Mouse (Mus musculus) monocyte, adult 5-6 weeks (primary cell): ENCODE measurements around the gene Gm42372. TPM values are rescaled to one million over a fixed set of nuclear protein-coding genes. Genes with fewer than 3 reads are reported as not detected.

Experiments used
- ATAC-seq: fragments of 153-309, 156-312 bp; replicated peaks from 2 replicates; pipeline ENCODE4 v1.8.0; 2017; ENCODE audit warnings: mild to moderate bottlenecking; ENCODE audit not compliant: low TSS enrichment, insufficient number of reproducible peaks, severe bottlenecking, poor library complexity, low FRiP score
- total RNA-seq: library from RNA; stranded (forward); fragments of 200-1000, 200-491, 200-594 nt; gene quantifications from 3 replicates; pipeline ENCODE4 v1.2.3, GENCODE M21; 2017

Gm42372 gene
- total RNA-seq, 1 experiment from 2014 or later, result 0.67 TPM

GRCm38 (mm10) chr7:17025896-17026622 is 43.2 kb downstream of the Gm42372 start:
- ATAC-seq, result no peak

DNA sequence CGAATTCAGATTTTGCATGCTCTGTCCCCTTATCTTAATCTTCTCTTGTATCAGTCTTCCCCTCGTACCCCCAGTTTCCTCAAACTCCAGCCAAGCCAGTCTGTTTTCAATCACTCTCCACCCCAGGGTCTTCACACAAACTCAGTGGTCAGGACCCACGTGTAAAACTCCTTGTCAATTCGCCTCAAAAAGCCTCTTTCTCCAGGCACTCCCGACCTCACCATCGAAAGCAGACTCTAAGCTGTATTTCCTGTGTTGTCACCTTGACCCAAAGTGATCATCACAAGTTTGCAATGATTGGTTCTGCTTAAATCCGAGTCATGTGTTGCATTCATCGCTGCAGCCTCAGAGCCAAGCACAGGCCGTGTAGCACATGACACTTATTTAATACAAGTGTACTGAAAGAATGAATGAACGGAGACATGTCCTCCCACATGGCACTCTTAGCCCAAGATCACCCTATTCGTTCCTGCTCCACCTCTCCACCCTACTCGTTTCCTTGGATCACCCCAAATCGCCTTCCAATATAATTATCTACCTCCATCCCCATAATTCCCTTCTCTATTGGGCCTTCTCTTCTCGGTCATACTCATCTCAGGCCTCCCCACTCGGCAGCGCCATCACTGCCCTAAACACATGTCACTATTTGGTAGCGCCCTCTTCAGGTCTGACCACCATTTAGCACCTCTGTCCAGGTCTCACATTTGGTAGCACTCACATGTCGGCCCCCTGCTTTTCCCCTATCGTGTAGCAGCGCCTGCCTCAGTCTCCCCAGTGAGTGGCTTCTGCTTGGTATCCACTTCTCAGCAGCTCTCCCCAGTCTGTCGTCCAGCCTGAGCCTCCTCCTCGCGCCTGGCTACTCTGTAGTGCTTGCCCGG is 44.1 kb downstream of the Gm42372 start:
- peak; percentile 23; the same call in 1 of the 2 replicates for ATAC-seq

DNA sequence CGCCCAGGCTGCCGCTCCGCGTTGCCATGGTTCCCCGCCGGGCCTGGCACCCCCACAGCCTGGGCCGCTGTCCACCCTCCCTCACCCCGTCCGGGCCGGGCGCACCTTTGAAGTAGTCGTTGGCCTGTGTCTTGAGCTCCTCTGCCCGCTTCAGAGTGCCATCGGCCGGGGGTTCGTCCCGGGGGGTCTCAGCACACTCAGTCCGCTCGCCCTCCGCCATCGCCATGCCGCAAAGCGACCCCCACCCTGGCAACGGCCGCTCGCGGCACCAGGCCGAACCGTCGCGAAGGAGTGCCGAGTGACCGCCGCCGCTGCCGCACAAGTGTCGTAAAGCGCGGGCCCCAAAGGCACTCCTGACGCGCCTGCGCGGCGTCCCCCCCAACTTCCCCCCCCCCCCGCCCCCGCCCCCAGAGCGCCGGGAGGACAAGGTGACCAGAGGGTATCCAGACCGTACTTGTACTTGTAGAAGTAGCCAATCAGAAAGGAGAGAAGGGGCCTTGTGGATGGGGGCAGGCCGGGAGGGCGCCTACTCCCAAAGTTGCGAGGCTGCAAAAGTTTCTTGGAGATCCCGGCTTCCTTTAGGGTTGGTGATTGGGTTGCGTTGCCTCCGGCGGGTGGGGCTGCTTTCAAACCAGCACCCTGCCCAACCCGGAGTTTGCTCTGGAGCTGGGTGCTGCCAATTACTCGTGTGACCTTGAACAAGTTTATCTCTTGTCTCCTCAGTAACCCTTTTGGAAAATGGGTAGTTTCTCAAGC is 44.9 kb downstream of the Gm42372 start, which contains the start of gene Ppp5c:
TSS of gene Ppp5c (minus strand) at position 337 of the 756 bp plus-strand sequence.
- no peak; the same call in none of the 2 replicates for ATAC-seq

- no peak for ATAC-seq
Measured at GRCm38 (mm10) chr7:17028923-17029322, 46.0 kb downstream of the Gm42372 start.

GRCm38 (mm10) chr7:17030239-17030638 is 47.4 kb downstream of the Gm42372 start:
- ATAC-seq, result no peak

Other genes starting within 250 kb of the Gm42372 start
- gene Ap2s1, start 244.7 kb upstream of the Gm42372 start, total RNA-seq, result 59.7 to 77.7 TPM (median 69.6 TPM) in 3 replicates
- gene Slc1a5, start 201.7 kb upstream of the Gm42372 start, total RNA-seq, result 40.9 to 71.2 TPM (median 56.6 TPM) in 3 replicates
- gene Strn4, start 167.2 kb upstream of the Gm42372 start, total RNA-seq, result 70.9 to 99.8 TPM (median 71.5 TPM) in 3 replicates
- gene Fkrp, start 166.4 kb upstream of the Gm42372 start, total RNA-seq, result 9.6 to 15.3 TPM (median 10.6 TPM) in 3 replicates
- 13.1 to 26.6 TPM (median 15.6 TPM) in 3 replicates for gene Prkd2, start 140.2 kb upstream of the Gm42372 start, total RNA-seq
- not detected in 3 replicates for gene Dact3, start 107.8 kb upstream of the Gm42372 start, total RNA-seq
- not detected in 3 replicates for gene Gng8, start 91.3 kb upstream of the Gm42372 start, total RNA-seq
- gene Ptgir, start 76.6 kb upstream of the Gm42372 start, total RNA-seq, result 9.8 to 15.4 TPM (median 14.0 TPM) in 3 replicates
- 169 to 298 TPM (median 195 TPM) in 3 replicates for gene Calm3, start 59.0 kb upstream of the Gm42372 start, total RNA-seq
- gene Pnmal2, start 38.4 kb upstream of the Gm42372 start, total RNA-seq, result 0.10 TPM in 1 of 3 replicates, not detected in the others
- not detected in 3 replicates for gene Pnmal1, start 23.4 kb upstream of the Gm42372 start, total RNA-seq
- 0.10 to 0.38 TPM in 2 of 3 replicates, not detected in the other for gene Ccdc8, start 9.6 kb downstream of the Gm42372 start, total RNA-seq
- 25.8 to 48.8 TPM (median 35.1 TPM) in 3 replicates for gene Ppp5c, start 44.8 kb downstream of the Gm42372 start, total RNA-seq
- gene Hif3a, start 79.3 kb downstream of the Gm42372 start, total RNA-seq, result not detected in 3 replicates
- 0.19 to 0.64 TPM (median 0.29 TPM) in 3 replicates for gene Psg16, start 91.0 kb downstream of the Gm42372 start, total RNA-seq
- gene Ceacam3, start 167.2 kb downstream of the Gm42372 start, total RNA-seq, result not detected in 3 replicates
- not detected in 3 replicates for gene Psg29, start 220.4 kb downstream of the Gm42372 start, total RNA-seq